Mouse (Mus musculus) liver, embryonic 12.5 days (tissue): Measurements from ENCODE around the gene Slc5a5. TPM values are rescaled to one million over a fixed set of nuclear protein-coding genes. Genes with fewer than 3 reads are reported as not detected.
A peak's percentile ranks its signal among the peaks of the same experiment; 100 is the strongest.

Source experiments
- ATAC-seq: fragments of 200-750 bp; cut with Nextera tagmentation; 2 replicates; pipeline ENCODE4 v1.8.0; 2017; ENCODE audit warnings: moderate number of reproducible peaks, mild to moderate bottlenecking, moderate library complexity
- H3K27ac ChIP-seq: fragments of 300-500 bp; sonication (generic); 2 replicates; pipeline ENCODE4 v1.5.1; 2016; ENCODE audit warnings: mild to moderate bottlenecking
- H3K27me3 ChIP-seq: fragments of 300-500 bp; sonication (generic); replicated peaks from 2 replicates; pipeline ENCODE4 v1.6.1; 2016; ENCODE audit warnings: mild to moderate bottlenecking, moderate library complexity
- H3K36me3 ChIP-seq: fragments of 300-500 bp; sonication (generic); 2 replicates; pipeline ENCODE4 v1.6.1; 2016; ENCODE audit warnings: mild to moderate bottlenecking, moderate library complexity
- H3K4me1 ChIP-seq: fragments of 300-500 bp; sonication (generic); 2 replicates; pipeline ENCODE4 v1.6.1; 2016
- H3K4me2 ChIP-seq: fragments of 300-500 bp; sonication (generic); 2 replicates; pipeline ENCODE4 v1.6.1; 2016; ENCODE audit warnings: mild to moderate bottlenecking, moderate library complexity
- H3K4me3 ChIP-seq: fragments of 300-500 bp; sonication (generic); 2 replicates; pipeline ENCODE4 v1.5.1; 2016; ENCODE audit warnings: mild to moderate bottlenecking, moderate library complexity
- H3K9ac ChIP-seq: fragments of 300-500 bp; sonication (generic); 2 replicates; pipeline ENCODE4 v1.6.1; 2016; ENCODE audit warnings: mild to moderate bottlenecking, moderate library complexity
- H3K9me3 ChIP-seq: fragments of 300-500 bp; sonication (generic); replicated peaks from 2 replicates; pipeline ENCODE4 v1.6.1; 2016; ENCODE audit warnings: mild to moderate bottlenecking, moderate library complexity
- WGBS: fragments of 180-500 bp; shearing (Covaris S2); methylation state at CpG from one replicate; pipeline ENCODE4 v1.1.7; 2016; ENCODE audit not compliant: insufficient replicate concordance; 5-methylcytosine and 5-hydroxymethylcytosine counted together
- polyA plus RNA-seq: library from polyadenylated mRNA; unstranded; fragments of >200 nt; fragmentation: Nextera tagmentation; extraction: Ambion mirVana; gene quantifications from 2 replicates; pipeline ENCODE4 v1.2.1, GENCODE M21; 2016

The Slc5a5 gene
- polyA plus RNA-seq: 0.08 and 0.11 TPM in 2 replicates

DNA sequence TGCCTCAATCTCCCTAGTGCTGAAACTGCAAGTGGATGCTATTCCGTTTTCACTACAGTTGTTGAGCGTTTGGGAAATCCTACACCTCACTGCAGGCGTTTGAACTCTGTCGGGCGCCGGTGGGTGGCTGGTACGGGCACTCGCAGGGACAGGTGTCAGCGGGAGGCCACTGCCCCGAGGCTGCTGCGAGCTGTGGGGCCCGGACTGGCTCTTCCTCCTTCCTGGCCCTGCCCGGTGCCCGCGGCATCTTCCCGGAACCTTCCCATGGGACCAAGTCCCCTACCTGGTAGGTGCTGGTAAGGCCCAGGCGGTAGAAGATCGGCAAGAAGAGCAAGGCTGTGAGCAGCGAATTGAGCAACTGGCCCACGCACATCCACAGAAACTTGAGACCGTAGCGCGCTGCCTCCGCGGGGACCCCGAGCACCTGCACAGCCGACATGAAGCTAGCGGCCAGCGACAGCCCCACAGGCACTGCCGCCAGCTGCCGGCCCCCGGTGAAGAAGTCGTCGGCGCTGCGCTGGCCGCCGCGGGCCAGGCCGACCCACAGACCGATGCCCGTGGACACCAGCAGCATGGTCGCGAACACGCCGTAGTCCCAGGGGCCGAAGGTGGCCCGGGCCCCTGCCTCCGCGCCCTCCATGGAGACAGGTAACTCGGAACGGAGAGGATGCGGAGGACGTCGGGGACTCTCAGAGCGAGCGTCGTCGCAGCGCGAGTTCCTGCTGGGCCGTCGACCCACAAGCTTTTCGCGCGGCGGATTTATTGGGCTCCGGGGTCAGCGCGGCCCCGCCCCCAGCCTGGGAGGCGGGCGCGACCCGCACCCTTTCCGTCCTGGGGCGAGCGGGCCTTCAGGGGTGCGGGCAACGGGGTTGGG lies at the start of gene Slc5a5:
Gene Slc5a5, minus strand, starts transcription at position 736 of the 874 bp plus-strand sequence.
- no peak for ATAC-seq
- 5% methylated on average over 80 of the region's 80 CpGs for WGBS
- Histone ChIP-seq H3K27me3 (peaks cover 71% of the 10 kb centered on the region), H3K4me1 (peaks cover 50% of the 10 kb centered on the region), H3K4me3 (peak within 1 kb of the TSS; percentile 23), H3K9me3 (no peaks in the 10 kb centered on the region), H3K27ac (no peak within 1 kb of the TSS), H3K36me3 (peaks cover 35% of the 10 kb centered on the region), H3K4me2 (peak within 1 kb of the TSS; percentile 43), H3K9ac (0 out of 2 replicates have a peak within 1 kb of the TSS, but pooled peaks have one; percentile 20)

DNA sequence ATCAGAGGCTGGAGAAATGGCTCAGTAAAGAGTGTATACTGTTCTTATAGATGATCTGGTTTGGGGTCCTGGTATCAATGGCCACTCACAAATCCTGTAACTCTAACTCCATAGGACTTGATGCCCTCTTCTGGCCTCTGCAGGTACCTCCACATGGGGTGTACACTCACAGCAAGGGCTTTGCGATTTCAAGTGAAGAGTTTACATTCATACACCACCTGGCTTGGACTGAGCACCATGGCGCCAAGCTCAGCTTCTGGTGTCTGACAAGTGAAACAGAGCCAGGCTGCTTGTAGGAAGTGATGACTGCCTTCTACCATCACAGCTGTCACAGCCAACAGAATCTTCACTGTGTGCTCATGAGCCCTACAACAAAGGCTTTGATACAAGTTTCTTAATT lies 48.9 kb upstream of the Slc5a5 start:
- Histone ChIP-seq H3K9me3 (no peaks in the 10 kb centered on the region), H3K4me3 (no peak overlapping the region), H3K4me2 (no peak overlapping the region), H3K27ac (no peak overlapping the region), H3K9ac (no peak overlapping the region), H3K4me1 (no peaks in the 10 kb centered on the region), H3K36me3 (no peaks in the 10 kb centered on the region), H3K27me3 (no peaks in the 10 kb centered on the region)
- ATAC-seq: no peak
- WGBS: 55% methylated on average over 2 of the region's 2 CpGs

DNA sequence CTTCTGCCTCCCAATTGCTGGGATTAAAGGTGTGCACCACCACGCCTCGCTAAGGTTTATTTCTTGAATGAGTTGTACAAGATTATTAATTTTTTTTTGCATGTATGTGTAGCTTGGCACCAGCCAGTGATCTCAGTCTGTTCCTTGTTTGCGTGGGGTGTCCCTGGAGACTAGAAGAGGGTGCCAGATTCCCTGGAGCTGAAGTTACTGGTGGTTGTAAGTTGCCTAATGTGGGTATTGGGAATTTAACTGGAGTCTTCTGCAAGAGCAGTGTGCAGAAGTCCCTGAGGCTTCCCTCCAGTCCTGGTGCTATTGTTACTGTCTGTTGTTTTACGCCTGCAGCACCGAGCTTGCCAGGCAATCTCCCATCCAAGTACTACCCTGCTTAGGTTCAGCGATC lies 44.6 kb upstream of the Slc5a5 start:
- Histone ChIP-seq H3K9me3 (no peaks in the 10 kb centered on the region), H3K4me3 (no peak overlapping the region), H3K27me3 (no peaks in the 10 kb centered on the region), H3K36me3 (no peaks in the 10 kb centered on the region), H3K4me2 (no peak overlapping the region), H3K27ac (no peak overlapping the region), H3K4me1 (no peaks in the 10 kb centered on the region), H3K9ac (no peak overlapping the region)
- ATAC-seq: no peak
- 73% methylated on average over 6 of the region's 6 CpGs for WGBS

DNA sequence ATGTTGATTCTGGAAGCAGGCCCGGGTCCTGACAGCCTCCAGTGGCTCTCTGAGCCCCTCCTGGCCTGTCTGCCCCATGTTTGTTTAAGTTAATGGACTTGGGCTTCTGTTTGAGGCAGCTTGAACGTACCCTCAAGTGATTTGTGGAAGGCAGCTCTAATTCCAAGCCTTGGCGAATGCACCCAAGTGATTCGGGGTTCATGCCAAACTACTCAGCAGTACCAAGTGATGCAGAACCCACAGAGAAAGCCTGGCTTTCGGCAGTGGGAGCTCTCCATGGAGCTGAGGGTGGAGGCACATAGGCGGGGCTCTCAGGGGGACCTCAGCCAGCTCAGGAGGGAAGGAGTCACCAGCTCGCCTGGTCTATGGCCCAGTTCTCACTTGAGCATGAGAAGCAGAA lies 42.2 kb upstream of the Slc5a5 start:
- WGBS: 54% methylated on average over 7 of the region's 7 CpGs
- H3K9me3 ChIP-seq: no peaks in the 10 kb centered on the region

DNA sequence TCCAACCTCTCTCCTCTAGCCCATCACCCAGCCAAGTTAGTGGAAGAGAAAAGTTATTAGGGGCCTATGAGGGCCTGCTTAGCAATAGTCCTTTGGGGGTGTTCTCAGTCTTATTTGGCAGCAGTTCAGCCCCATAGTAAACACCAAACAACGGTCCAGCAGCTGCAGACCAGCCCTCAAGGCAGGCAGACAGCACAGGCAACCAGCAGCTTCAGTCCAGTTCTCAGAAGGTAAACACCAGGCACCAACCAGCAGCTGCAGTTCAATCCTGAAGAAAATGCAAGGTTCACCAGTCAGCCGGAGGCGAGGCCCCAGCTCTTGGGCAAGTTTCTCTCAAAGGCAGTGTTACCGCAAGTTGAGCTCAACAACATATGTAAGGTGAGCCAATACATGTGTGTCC lies 40.5 kb upstream of the Slc5a5 start:
- WGBS: 78% methylated on average over 4 of the region's 4 CpGs
- H3K9me3 ChIP-seq: no peaks in the 10 kb centered on the region
- H3K4me2 ChIP-seq: no peak overlapping the region
- H3K9ac ChIP-seq: no peak overlapping the region
- no peak for ATAC-seq
- H3K4me3 ChIP-seq: no peak overlapping the region
- 0 out of 2 replicates have a peak, but pooled peaks cover 4% of the 10 kb centered on the region for H3K4me1 ChIP-seq
- H3K36me3 ChIP-seq: no peaks in the 10 kb centered on the region
- H3K27ac ChIP-seq: no peak overlapping the region
- no peaks in the 10 kb centered on the region for H3K27me3 ChIP-seq

More for the DNA sequence above, 42.2 kb upstream of the Slc5a5 start:
- Histone ChIP-seq H3K4me2 (no peak overlapping the region), H3K4me1 (no peaks in the 10 kb centered on the region), H3K27ac (no peak overlapping the region), H3K36me3 (no peaks in the 10 kb centered on the region), H3K4me3 (no peak overlapping the region), H3K27me3 (no peaks in the 10 kb centered on the region), H3K9ac (no peak overlapping the region)
- no peak for ATAC-seq

DNA sequence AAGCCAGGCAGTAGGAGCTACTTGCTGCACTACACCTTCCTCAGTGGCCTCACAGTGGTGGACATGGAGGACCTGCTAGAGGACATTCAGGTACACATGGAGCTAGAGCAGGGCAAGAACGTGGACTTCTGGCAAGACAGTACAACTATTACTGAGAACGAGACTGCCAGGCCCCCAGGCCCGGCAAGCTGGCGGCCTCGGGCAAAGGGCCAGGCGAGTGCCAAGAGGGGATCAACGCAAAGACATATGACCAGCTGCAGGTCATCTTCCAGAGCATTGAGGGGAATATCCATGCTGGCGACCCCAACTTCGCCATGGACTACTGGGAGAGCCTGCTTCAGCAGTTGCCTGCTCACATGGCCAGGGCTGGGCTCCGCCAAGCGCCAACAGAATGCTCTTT lies 39.2 kb upstream of the Slc5a5 start:
- Histone ChIP-seq H3K36me3 (no peaks in the 10 kb centered on the region), H3K27me3 (no peaks in the 10 kb centered on the region), H3K9me3 (no peaks in the 10 kb centered on the region), H3K4me1 (0 out of 2 replicates have a peak, but pooled peaks cover 4% of the 10 kb centered on the region), H3K4me2 (no peak overlapping the region), H3K4me3 (no peak overlapping the region), H3K9ac (no peak overlapping the region), H3K27ac (no peak overlapping the region)
- WGBS: 82% methylated on average over 11 of the region's 11 CpGs
- ATAC-seq: no peak

DNA sequence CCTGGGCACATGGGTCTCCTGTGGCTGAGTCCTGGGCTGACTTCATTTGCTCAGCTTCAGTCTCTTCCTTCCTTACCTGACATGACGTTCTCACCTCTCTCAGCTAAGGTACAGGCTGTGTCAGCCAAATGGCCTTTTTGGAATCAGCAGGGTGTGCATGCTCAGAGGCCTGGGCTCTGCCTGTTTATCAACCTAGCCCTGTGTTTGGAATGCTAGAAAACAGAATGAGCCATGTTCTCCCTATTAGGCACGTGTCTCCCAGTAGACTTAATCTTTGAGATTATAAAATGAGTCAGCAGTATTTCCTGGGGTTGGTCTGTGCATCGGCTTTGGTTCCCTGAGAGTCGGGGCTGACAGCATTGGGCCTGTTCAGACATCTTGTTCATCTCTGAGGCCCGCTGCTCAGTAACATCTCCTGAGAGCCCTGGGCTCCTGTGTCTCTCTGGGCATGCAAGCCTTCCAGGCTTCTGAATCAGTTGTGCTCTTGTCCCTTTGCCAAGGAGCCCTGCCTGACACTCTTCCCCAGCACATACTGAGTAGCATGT lies 36.3 kb upstream of the Slc5a5 start:
- no peak for ATAC-seq
- Histone ChIP-seq H3K4me3 (no peak overlapping the region), H3K4me2 (no peak overlapping the region), H3K27me3 (no peaks in the 10 kb centered on the region), H3K9ac (no peak overlapping the region), H3K27ac (no peak overlapping the region), H3K9me3 (no peaks in the 10 kb centered on the region), H3K4me1 (0 out of 2 replicates have a peak, but pooled peaks cover 4% of the 10 kb centered on the region), H3K36me3 (no peaks in the 10 kb centered on the region)
- 46% methylated on average over 5 of the region's 5 CpGs for WGBS

DNA sequence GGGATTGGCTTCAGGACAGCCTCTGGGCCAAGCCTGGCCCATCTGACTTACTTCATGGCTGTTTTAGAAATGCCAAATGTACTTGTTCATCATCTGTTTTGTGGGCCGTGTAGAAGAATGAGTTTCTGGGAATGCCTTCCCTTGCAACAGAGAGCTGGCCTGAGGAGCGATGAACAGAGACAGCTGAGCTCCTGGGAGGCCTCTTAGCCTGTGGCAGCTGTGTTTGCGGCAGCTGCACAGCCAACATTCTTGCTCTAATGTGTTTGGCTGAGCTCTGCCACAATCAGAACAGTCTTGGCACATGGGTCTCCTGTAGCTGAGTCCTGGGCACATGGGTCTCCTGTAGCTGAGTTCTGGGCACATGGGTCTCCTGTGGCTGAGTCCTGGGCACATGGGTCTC lies 35.5 kb upstream of the Slc5a5 start:
- H3K4me2 ChIP-seq: no peak overlapping the region
- no peak overlapping the region for H3K9ac ChIP-seq
- WGBS: 75% methylated on average over 3 of the region's 3 CpGs
- no peak overlapping the region for H3K4me3 ChIP-seq
- H3K27me3 ChIP-seq: no peaks in the 10 kb centered on the region
- ATAC-seq: no peak
- no peak overlapping the region for H3K27ac ChIP-seq
- no peaks in the 10 kb centered on the region for H3K36me3 ChIP-seq
- no peaks in the 10 kb centered on the region for H3K9me3 ChIP-seq
- 0 out of 2 replicates have a peak, but pooled peaks cover 4% of the 10 kb centered on the region for H3K4me1 ChIP-seq

DNA sequence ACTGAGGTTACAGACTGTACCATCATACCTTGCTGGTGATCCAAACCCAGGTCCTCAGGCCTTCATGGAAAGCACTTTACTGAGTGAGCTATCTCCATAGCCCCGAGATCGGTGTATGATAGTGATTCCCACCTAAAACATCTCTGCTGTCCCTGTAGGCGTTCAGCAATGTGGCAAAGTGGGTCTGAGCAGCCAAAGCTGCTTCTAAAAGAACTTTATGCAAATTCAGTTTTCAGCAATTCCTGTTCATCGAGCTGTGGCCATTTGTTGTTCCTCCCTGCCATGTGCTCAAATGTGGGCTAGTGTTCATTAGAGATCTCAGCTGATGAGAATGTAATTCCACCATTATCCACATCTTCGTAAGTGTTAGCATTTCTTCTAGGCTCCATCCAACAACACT lies 33.8 kb upstream of the Slc5a5 start:
- no peak overlapping the region for H3K4me2 ChIP-seq

DNA sequence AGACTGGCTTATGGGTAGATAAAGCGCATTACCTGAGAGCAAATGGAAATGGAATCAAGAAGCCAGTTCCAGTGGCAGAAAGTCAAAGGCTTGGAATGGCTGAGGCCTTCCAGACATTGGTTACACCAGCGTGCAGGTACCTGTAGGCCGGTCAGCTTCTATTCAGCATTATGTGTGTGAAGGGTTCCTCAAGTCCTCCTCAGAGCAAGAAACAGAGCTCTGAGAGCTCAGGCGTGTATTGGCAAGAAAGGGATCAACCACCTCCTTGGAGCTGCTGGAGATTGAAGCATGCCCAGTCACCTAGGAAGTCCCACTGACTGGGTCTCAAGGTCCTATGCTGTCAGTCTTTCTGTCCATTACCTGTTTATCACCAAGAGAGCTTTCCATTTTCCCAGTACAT lies 33.2 kb upstream of the Slc5a5 start:
- no peak overlapping the region for H3K4me2 ChIP-seq
- 0 out of 2 replicates have a peak, but pooled peaks cover 4% of the 10 kb centered on the region for H3K4me1 ChIP-seq
- no peak for ATAC-seq
- H3K9ac ChIP-seq: no peak overlapping the region
- no peak overlapping the region for H3K4me3 ChIP-seq
- no peaks in the 10 kb centered on the region; the same call in 1 of the 2 replicates for H3K36me3 ChIP-seq
- no peak overlapping the region for H3K27ac ChIP-seq
- WGBS: 76% methylated on average over 4 of the region's 4 CpGs
- no peaks in the 10 kb centered on the region for H3K27me3 ChIP-seq
- H3K9me3 ChIP-seq: no peaks in the 10 kb centered on the region

More for the DNA sequence above, 33.8 kb upstream of the Slc5a5 start:
- Histone ChIP-seq H3K27ac (no peak overlapping the region), H3K9me3 (no peaks in the 10 kb centered on the region), H3K4me1 (0 out of 2 replicates have a peak, but pooled peaks cover 4% of the 10 kb centered on the region), H3K27me3 (no peaks in the 10 kb centered on the region), H3K4me3 (no peak overlapping the region), H3K9ac (no peak overlapping the region), H3K36me3 (no peaks in the 10 kb centered on the region)
- ATAC-seq: no peak
- WGBS: 70% methylated on average over 5 of the region's 5 CpGs

DNA sequence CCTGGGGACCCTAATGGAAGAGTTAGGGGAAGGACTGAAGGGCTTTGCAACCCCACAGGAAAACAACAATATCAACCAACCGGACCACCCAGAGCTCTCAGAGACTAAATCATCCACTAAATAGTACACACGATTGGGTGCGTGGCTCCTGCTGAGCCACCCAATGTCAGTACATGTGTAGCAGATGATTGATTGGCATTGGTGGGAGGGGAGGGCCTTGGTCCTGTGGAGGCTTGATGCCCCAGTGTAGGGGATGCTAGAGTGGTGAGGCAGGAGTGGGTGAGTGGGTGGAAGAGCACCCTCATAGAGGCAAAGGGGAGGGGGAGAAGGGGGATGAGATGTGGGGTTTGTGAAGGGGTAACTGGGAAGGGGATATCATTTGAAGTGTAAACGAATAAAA lies 31.6 kb upstream of the Slc5a5 start:
- Histone ChIP-seq H3K27me3 (no peaks in the 10 kb centered on the region), H3K4me1 (0 out of 2 replicates have a peak, but pooled peaks cover 4% of the 10 kb centered on the region), H3K4me3 (no peak overlapping the region), H3K9me3 (no peaks in the 10 kb centered on the region), H3K36me3 (peaks cover 5% of the 10 kb centered on the region), H3K27ac (no peak overlapping the region), H3K4me2 (no peak overlapping the region), H3K9ac (no peak overlapping the region)
- ATAC-seq: no peak
- WGBS: 75% methylated on average over 4 of the region's 4 CpGs
